8 mouse cellular contexts compared by ENCODE assay signal in the genomic region with DNA sequence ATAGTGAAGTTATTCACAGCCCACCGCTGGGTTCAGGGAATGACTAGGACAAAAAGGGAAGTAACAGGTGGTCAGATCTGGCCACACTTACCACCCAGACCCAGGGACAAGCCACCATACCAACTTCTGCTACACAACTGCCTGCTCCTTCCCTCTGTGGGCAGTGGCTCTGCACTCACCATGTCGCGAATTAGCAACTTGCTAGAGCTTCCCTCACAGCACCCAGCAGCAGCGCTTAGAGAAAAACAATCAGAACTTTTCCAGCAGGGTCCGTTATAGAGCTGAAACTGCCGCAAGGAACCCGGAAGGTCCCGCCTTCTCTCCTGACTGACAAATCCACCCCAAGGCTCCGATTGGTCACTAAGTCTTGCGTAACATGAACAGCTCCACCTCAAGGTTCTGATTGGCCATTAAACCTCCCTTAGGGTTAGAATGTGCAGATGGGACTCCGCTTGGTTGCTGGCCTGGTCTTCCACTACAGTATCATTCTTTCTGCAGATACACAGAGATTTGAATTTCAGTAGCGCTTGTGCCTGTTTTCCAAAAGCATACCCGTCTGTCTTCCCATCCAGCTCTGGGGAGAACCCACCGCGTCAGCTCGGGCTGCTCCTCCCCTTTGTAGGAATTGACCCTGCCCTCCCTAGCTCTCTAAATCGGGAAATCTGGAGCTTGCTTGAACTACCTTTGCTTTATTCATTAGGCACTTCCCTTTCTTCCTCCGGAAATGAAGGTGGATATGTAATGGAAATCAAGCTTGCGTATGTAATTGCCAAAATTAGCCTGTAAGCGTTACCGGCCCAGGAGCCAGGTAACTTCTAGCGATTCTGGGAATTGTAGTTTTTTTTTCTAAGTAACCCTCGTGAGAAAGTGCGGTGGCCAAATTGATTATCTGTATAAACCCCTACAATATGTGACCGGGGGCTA. TPM values are rescaled to one million over a fixed set of nuclear protein-coding genes. Genes with fewer than 3 reads are reported as not detected.
DNase-seq lines count a peak whose midpoint lies in the region; ATAC-seq and TF ChIP-seq lines count a peak whose summit lies in the region.

A gene (minus strand): TSS at position 332 of the 924 bp plus-strand sequence.

- peak within 1 kb of the TSS; percentile 70 for H3K27ac ChIP-seq in heart, embryonic 11.5 days (ENCODE audit: low read depth, low read length)
- H3K27ac ChIP-seq in kidney, embryonic 16.5 days (ENCODE audit: low read length) = peak within 1 kb of the TSS; percentile 78
- peak within 1 kb of the TSS; percentile 78 for H3K27ac ChIP-seq in liver, adult 2 months (replicated peaks; ENCODE audit: insufficient read depth, low read depth, low read length)

- TF ChIP-seq POLR2A in brain, embryonic 14.5 days (IDR thresholded peaks at IDR 0.05; ENCODE audit: borderline replicate concordance, extremely low read depth, insufficient read depth, insufficient read length, poor library complexity, severe bottlenecking) = no peak
- TF ChIP-seq POLR2A in liver, adult 2 months (IDR thresholded peaks at IDR 0.05; ENCODE audit: extremely low read depth, insufficient read depth, low read length) = 0 out of 2 replicates have a peak, but pooled peaks have one; percentile 15
- TF ChIP-seq POLR2A in myocyte (IDR thresholded peaks at IDR 0.05; ENCODE audit: insufficient read length, low read depth) = peak; percentile 9

- peak; percentile 99 for ATAC-seq in heart, embryonic 11.5 days (replicated peaks; ENCODE audit: insufficient number of reproducible peaks, low FRiP score, low TSS enrichment)
- peak; percentile 100 for ATAC-seq in kidney, embryonic 16.5 days (ENCODE audit: low FRiP score, low TSS enrichment)

- TF ChIP-seq CTCF in C2C12 (IDR thresholded peaks at IDR 0.05; ENCODE audit: control insufficient read depth, insufficient read depth, insufficient read length) = no peak
- TF ChIP-seq CTCF in brain, embryonic 14.5 days (IDR thresholded peaks at IDR 0.05; ENCODE audit: borderline replicate concordance, extremely low read depth, insufficient read depth, insufficient read length) = no peak
- no peak for TF ChIP-seq CTCF in liver, adult 2 months (IDR thresholded peaks at IDR 0.05; ENCODE audit: low read depth, low read length)

- peaks cover 12% of the 10 kb centered on the region for H3K4me1 ChIP-seq in erythroblast, embryonic 14.5 days (ENCODE audit: control insufficient read depth)
- no peaks in the 10 kb centered on the region for H3K4me1 ChIP-seq in heart, embryonic 11.5 days (ENCODE audit: control insufficient read depth, insufficient read depth, low read length)
- H3K4me1 ChIP-seq in kidney, embryonic 16.5 days (ENCODE audit: insufficient read depth, low read length) = no peaks in the 10 kb centered on the region
- peaks cover 5% of the 10 kb centered on the region for H3K4me1 ChIP-seq in liver, adult 2 months (ENCODE audit: control insufficient read depth, insufficient read depth, low read length)

- no peaks in the 10 kb centered on the region for H3K79me3 ChIP-seq in C2C12 (ENCODE audit: low read depth)

- peak within 1 kb of the TSS; percentile 72 for H3K9ac ChIP-seq in heart, embryonic 11.5 days (ENCODE audit: low read depth, low read length)
- peak within 1 kb of the TSS; percentile 73 for H3K9ac ChIP-seq in kidney, embryonic 16.5 days (replicated peaks; ENCODE audit: low read length)
- H3K9ac ChIP-seq in liver, adult 2 months (ENCODE audit: low read depth, low read length) = peak within 1 kb of the TSS; percentile 71

- H3K4me3 ChIP-seq in C2C12 (ENCODE audit: insufficient read depth, poor library complexity, severe bottlenecking) (peak within 1 kb of the TSS; percentile 43), myocyte (peak within 1 kb of the TSS; percentile 39)
- peak within 1 kb of the TSS; percentile 69 for H3K4me3 ChIP-seq in erythroblast, embryonic 14.5 days (replicated peaks)
- H3K4me3 ChIP-seq in heart, embryonic 11.5 days (ENCODE audit: low read depth, low read length) = peak within 1 kb of the TSS; percentile 69
- H3K4me3 ChIP-seq in kidney, embryonic 16.5 days (ENCODE audit: low read length) = peak within 1 kb of the TSS; percentile 60
- H3K4me3 ChIP-seq in liver, adult 2 months (ENCODE audit: insufficient read depth, low read depth, low read length) = peak within 1 kb of the TSS; percentile 52

- no peaks in the 10 kb centered on the region for H3K79me2 ChIP-seq in C2C12 (ENCODE audit: control insufficient read depth, insufficient read depth)
- H3K79me2 ChIP-seq in liver, adult 2 months (ENCODE audit: control insufficient read depth, insufficient read depth, low read length) = peaks cover 3% of the 10 kb centered on the region; the same call in 1 of the 2 replicates
- H3K79me2 ChIP-seq in myocyte (ENCODE audit: control insufficient read depth, insufficient read depth) = no peaks in the 10 kb centered on the region

- H3K9me3 ChIP-seq in erythroblast, embryonic 14.5 days (ENCODE audit: control insufficient read depth, low read length) = no peaks in the 10 kb centered on the region
- no peaks in the 10 kb centered on the region for H3K9me3 ChIP-seq in heart, embryonic 11.5 days (replicated peaks; ENCODE audit: control insufficient read depth, low read length)
- H3K9me3 ChIP-seq in kidney, embryonic 16.5 days (ENCODE audit: low read length) = no peaks in the 10 kb centered on the region

- peak within 1 kb of the TSS; percentile 59 for H3ac ChIP-seq in C2C12 (ENCODE audit: control insufficient read depth, insufficient read length, low read depth)
- peak within 1 kb of the TSS; percentile 15 for H3ac ChIP-seq in myocyte (ENCODE audit: control insufficient read depth, insufficient read length)

- no peaks in the 10 kb centered on the region for H3K27me3 ChIP-seq in C2C12 (ENCODE audit: control insufficient read depth, insufficient read depth, insufficient read length)
- H3K27me3 ChIP-seq in erythroblast, embryonic 14.5 days (ENCODE audit: control insufficient read depth) = no peaks in the 10 kb centered on the region
- H3K27me3 ChIP-seq in heart, embryonic 11.5 days (ENCODE audit: control insufficient read depth, insufficient read depth, low read length) = no peaks in the 10 kb centered on the region
- H3K27me3 ChIP-seq in kidney, embryonic 16.5 days (ENCODE audit: insufficient read depth, low read length) = no peaks in the 10 kb centered on the region
- H3K27me3 ChIP-seq in liver, adult 2 months (ENCODE audit: control insufficient read depth, insufficient read depth, low read length) = no peaks in the 10 kb centered on the region
- no peaks in the 10 kb centered on the region for H3K27me3 ChIP-seq in myocyte (ENCODE audit: control insufficient read depth, insufficient read depth, insufficient read length)
- no peaks in the 10 kb centered on the region for H3K27me3 ChIP-seq in splenic B cell, adult 2 months (ENCODE audit: control insufficient read depth, insufficient read depth, low read length, poor library complexity, severe bottlenecking)

- under 1% methylated on average over 25 of the region's 25 CpGs for WGBS in heart, embryonic 11.5 days (ENCODE audit: insufficient replicate concordance)
- 0% methylated on average over 25 of the region's 25 CpGs for whole genome bisulfite sequencing in kidney, embryonic 16.5 days
- WGBS in liver, adult 2 months = under 1% methylated on average over 25 of the region's 25 CpGs

- H3K4me2 ChIP-seq in heart, embryonic 11.5 days = peak within 1 kb of the TSS; percentile 67
- H3K4me2 ChIP-seq in kidney, embryonic 16.5 days (replicated peaks; ENCODE audit: low read depth, low read length) = peak within 1 kb of the TSS; percentile 59
- H3K4me2 ChIP-seq in myocyte (ENCODE audit: low read depth) = peak within 1 kb of the TSS; percentile 79

- peak; percentile 98 for DNase-seq in brain, embryonic 14.5 days (ENCODE audit: low read depth)
- DNase-seq in liver, adult 2 months (ENCODE audit: extremely low read depth, low read depth, low spot score) = peak; percentile 97
- peak; percentile 94 for DNase-seq in splenic B cell, adult 2 months (ENCODE audit: low read depth, low spot score)

- H3K36me3 ChIP-seq in C2C12 (ENCODE audit: control insufficient read depth, insufficient read depth) (no peaks in the 10 kb centered on the region), myocyte (ENCODE audit: control insufficient read depth, insufficient read depth) (no peaks in the 10 kb centered on the region)
- no peaks in the 10 kb centered on the region for H3K36me3 ChIP-seq in erythroblast, embryonic 14.5 days (ENCODE audit: control insufficient read depth)
- no peaks in the 10 kb centered on the region for H3K36me3 ChIP-seq in heart, embryonic 11.5 days (ENCODE audit: control insufficient read depth, insufficient read depth, low read length)
- no peaks in the 10 kb centered on the region for H3K36me3 ChIP-seq in kidney, embryonic 16.5 days (ENCODE audit: insufficient read depth, low read length)
- H3K36me3 ChIP-seq in liver, adult 2 months (ENCODE audit: control insufficient read depth, insufficient read depth, low read length) = no peaks in the 10 kb centered on the region
- H3K36me3 ChIP-seq in splenic B cell, adult 2 months (ENCODE audit: control insufficient read depth, insufficient read depth, low read length, poor library complexity, severe bottlenecking) = no peaks in the 10 kb centered on the region

TF ChIP-seq in C2C12, 6 proteins besides CTCF, POLR2A, EP300 and RAD21 (continues in another document):
- peak; percentile 14 for TF ChIP-seq MYOD1 (IDR thresholded peaks at IDR 0.05; ENCODE audit: control insufficient read depth, insufficient read length, low read depth)
- TF ChIP-seq MAX (IDR thresholded peaks at IDR 0.05) = no peak
- TF ChIP-seq USF1 (IDR thresholded peaks at IDR 0.05; ENCODE audit: low read depth) = no peak
- TF ChIP-seq FOSL1 (IDR thresholded peaks at IDR 0.05; ENCODE audit: insufficient read depth, low read length, poor library complexity, severe bottlenecking) = no peak
- TF ChIP-seq MYOG (IDR thresholded peaks at IDR 0.05; ENCODE audit: control insufficient read depth, extremely low read depth, insufficient read length) = no peak

TF ChIP-seq in myocyte, 11 proteins besides CTCF, POLR2A, EP300 and RAD21:
- TF ChIP-seq CEBPB (IDR thresholded peaks at IDR 0.05; ENCODE audit: insufficient read depth, poor library complexity, severe bottlenecking) (peak; percentile 91), USF1 (IDR thresholded peaks at IDR 0.05; ENCODE audit: low read depth) (no peak), MYOD1 (IDR thresholded peaks at IDR 0.05; ENCODE audit: control insufficient read depth in 1 of 3, insufficient read length in 2 of 3, low read depth in 2 of 3) (peak in 2 of 3 experiments; percentile 34 to 55), MAX (IDR thresholded peaks at IDR 0.05; ENCODE audit: low read depth) (no peak)

RNA-seq across cellular contexts. Expression of the gene that starts here (rescaled TPM):
- polyA plus RNA-seq in C2C12 (2012; fragmentation: generic; extraction: Trizol) (1.7 TPM), myocyte (2012; fragmentation: generic; extraction: Trizol) (2.8 TPM)
- polyA plus RNA-seq in brain, embryonic 14.5 days (2012; rRNA removed) = 3.9 and 4.0 TPM in 2 replicates
- not detected in 2 replicates for polyA plus RNA-seq in erythroblast, embryonic 14.5 days (2012)
- 10.3 and 10.4 TPM in 2 replicates for polyA plus RNA-seq in heart, embryonic 11.5 days (2014; fragmentation: Nextera tagmentation; extraction: Ambion mirVana)
- 13.0 and 13.9 TPM in 2 replicates for polyA plus RNA-seq in kidney, embryonic 16.5 days (2015; fragmentation: Nextera tagmentation; extraction: Ambion mirVana)
- total RNA-seq in liver, adult 2 months (2014; rRNA removed) = 13.9 and 21.8 TPM in 2 replicates
- 3.4 and 3.9 TPM in 2 replicates for polyA plus RNA-seq in liver, adult 2 months (2012; rRNA removed)

Comparison
In these comparisons a context has a peak if more than half of its experiments do, and no peak if none do; other contexts are left out.
1. Peak in every context shown above with its lines: DNase-seq, ATAC-seq, H3K4me3 ChIP-seq and H3K27ac ChIP-seq.